11 mouse cellular contexts compared by ENCODE assay signal in the genomic region with DNA sequence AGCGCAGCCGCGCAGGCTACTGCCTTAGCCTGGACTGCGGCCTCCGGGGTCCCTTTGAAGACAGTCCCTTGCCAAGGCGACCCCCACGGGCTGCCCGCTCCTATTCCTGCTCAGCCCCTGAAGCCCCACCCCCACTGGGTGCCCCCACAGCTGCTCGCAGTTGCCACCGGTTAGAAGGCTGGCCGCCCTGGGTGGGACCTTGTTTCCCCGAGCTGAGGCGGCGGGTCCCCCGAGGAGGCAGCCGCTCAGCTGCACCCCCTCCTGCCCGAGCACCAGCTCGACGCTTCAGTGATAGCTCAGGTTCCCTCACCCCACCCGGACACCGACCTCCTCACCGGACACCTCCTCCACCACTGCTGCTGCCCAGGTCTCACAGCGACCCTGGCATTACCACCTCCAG. TPM values are rescaled to one million over a fixed set of nuclear protein-coding genes. Genes with fewer than 3 reads are reported as not detected.
DNase-seq lines count a peak whose midpoint lies in the region; ATAC-seq and TF ChIP-seq lines count a peak whose summit lies in the region.
"Had no signal": no experiment of that assay in that cellular context is flagged by ENCODE, and none has a peak within 500 bp of the region (broad histone marks: within the 10 kb centered on the region; RNA-seq: fewer than 3 reads in every experiment).

No protein-coding gene starts in this region.

- H3K4me1 ChIP-seq in forebrain, embryonic 11.5 days (replicated peaks; ENCODE audit: control insufficient read depth, insufficient read depth, low read length): peaks cover 23% of the 10 kb centered on the region
- H3K4me1 ChIP-seq in forebrain, embryonic 15.5 days: peaks cover 21% of the 10 kb centered on the region
- H3K4me1 ChIP-seq in liver, adult 2 months (ENCODE audit: control insufficient read depth, insufficient read depth, low read length): no peaks in the 10 kb centered on the region
- H3K4me1 ChIP-seq in liver, postnatal 0 days (ENCODE audit: insufficient read depth): peaks cover 16% of the 10 kb centered on the region

- H3K27me3 ChIP-seq in forebrain, embryonic 11.5 days (ENCODE audit: control insufficient read depth, insufficient read depth, low read length): no peaks in the 10 kb centered on the region
- H3K27me3 ChIP-seq in forebrain, embryonic 15.5 days: no peaks in the 10 kb centered on the region; the same call in 1 of the 2 replicates
- H3K27me3 ChIP-seq in liver, adult 2 months (ENCODE audit: control insufficient read depth, insufficient read depth, low read length): no peaks in the 10 kb centered on the region
- no peaks in the 10 kb centered on the region for H3K27me3 ChIP-seq in liver, postnatal 0 days (ENCODE audit: insufficient read depth, low read length)

- H3K4me2 ChIP-seq in forebrain, embryonic 11.5 days (ENCODE audit: low read depth, low read length, severe bottlenecking): 0 out of 2 replicates have a peak overlapping the region, but pooled peaks have one; percentile 16
- no peak overlapping the region for H3K4me2 ChIP-seq in forebrain, embryonic 15.5 days (replicated peaks)
- peak overlapping the region; percentile 29; the same call in 1 of the 2 replicates for H3K4me2 ChIP-seq in liver, postnatal 0 days (ENCODE audit: low read depth, low read length)

- no peaks in the 10 kb centered on the region for H3K36me3 ChIP-seq in forebrain, embryonic 11.5 days (ENCODE audit: control insufficient read depth, insufficient read depth, low read length)
- peaks cover 4% of the 10 kb centered on the region; the same call in 1 of the 2 replicates for H3K36me3 ChIP-seq in forebrain, embryonic 15.5 days
- no peaks in the 10 kb centered on the region for H3K36me3 ChIP-seq in liver, adult 2 months (ENCODE audit: control insufficient read depth, insufficient read depth, low read length)
- H3K36me3 ChIP-seq in liver, postnatal 0 days (replicated peaks; ENCODE audit: insufficient read depth, low read length): peaks cover 4% of the 10 kb centered on the region

- no peak for DNase-seq in forebrain, embryonic 11.5 days (ENCODE audit: low spot score)
- DNase-seq in liver, adult 2 months (ENCODE audit: extremely low read depth, low read depth, low spot score): no peak
- DNase-seq in liver: no peak
- peak; percentile 33 for DNase-seq in CD4-positive helper T cell, adult 2 months (ENCODE audit: low read depth, low spot score)
- no peak for DNase-seq in liver, postnatal 0 days
- DNase-seq in lung, postnatal 14 days: no peak
- DNase-seq: left cerebral cortex, postnatal 4 days; lung, postnatal 10 days had no signal

- H3K9me3 ChIP-seq in forebrain, embryonic 11.5 days (ENCODE audit: control insufficient read depth, low read length): no peaks in the 10 kb centered on the region
- H3K9me3 ChIP-seq in forebrain, embryonic 15.5 days: no peaks in the 10 kb centered on the region
- H3K9me3 ChIP-seq in liver, postnatal 0 days (ENCODE audit: low read length): no peaks in the 10 kb centered on the region

- 31% methylated on average over 23 of the region's 23 CpGs for WGBS in forebrain, embryonic 11.5 days
- 31% methylated on average over 23 of the region's 23 CpGs for WGBS in forebrain, embryonic 15.5 days
- WGBS in liver, adult 2 months: 82% methylated on average over 23 of the region's 23 CpGs
- 53% methylated on average over 23 of the region's 23 CpGs for WGBS in liver, postnatal 0 days (ENCODE audit: insufficient replicate concordance)

- no peak for TF ChIP-seq CTCF in liver, adult 2 months (IDR thresholded peaks at IDR 0.05; ENCODE audit: low read depth, low read length)
- TF ChIP-seq CTCF in liver, postnatal 0 days (IDR thresholded peaks at IDR 0.05; ENCODE audit: low read depth): no peak

- no peak overlapping the region for H3K9ac ChIP-seq in forebrain, embryonic 11.5 days (ENCODE audit: low read length)
- H3K9ac ChIP-seq in forebrain, embryonic 15.5 days (replicated peaks): no peak overlapping the region
- H3K9ac ChIP-seq in liver, adult 2 months (ENCODE audit: low read depth, low read length): no peak overlapping the region
- no peak overlapping the region for H3K9ac ChIP-seq in liver, postnatal 0 days (replicated peaks)

- H3K4me3 ChIP-seq in forebrain, embryonic 11.5 days (ENCODE audit: low read depth, low read length): no peak overlapping the region
- no peak overlapping the region for H3K4me3 ChIP-seq in forebrain, embryonic 15.5 days
- peak overlapping the region; percentile 32; the same call in 1 of the 2 replicates for H3K4me3 ChIP-seq in liver, adult 2 months (ENCODE audit: insufficient read depth, low read depth, low read length)
- H3K4me3 ChIP-seq in liver, postnatal 0 days (ENCODE audit: low read depth, low read length): no peak overlapping the region

- H3K79me2 ChIP-seq in liver, adult 2 months (ENCODE audit: control insufficient read depth, insufficient read depth, low read length): no peaks in the 10 kb centered on the region

- ATAC-seq in forebrain, embryonic 11.5 days (replicated peaks; ENCODE audit: low FRiP score): no peak
- ATAC-seq in forebrain, embryonic 15.5 days (replicated peaks): no peak
- ATAC-seq in liver, postnatal 0 days: no peak
- no peak for ATAC-seq in erythroblast, adult 5-6 weeks (replicated peaks; ENCODE audit: low FRiP score, poor library complexity, severe bottlenecking)
- ATAC-seq: hindbrain, embryonic 16.5 days had no signal

- no peak for TF ChIP-seq POLR2A in liver, adult 2 months (IDR thresholded peaks at IDR 0.05; ENCODE audit: extremely low read depth, insufficient read depth, low read length)

- no peak for TF ChIP-seq EP300 in liver, postnatal 0 days (IDR thresholded peaks at IDR 0.05; ENCODE audit: low read depth)

- H3K27ac ChIP-seq in forebrain, embryonic 11.5 days (ENCODE audit: low read depth, low read length): no peak overlapping the region
- H3K27ac ChIP-seq in forebrain, embryonic 15.5 days (replicated peaks): no peak overlapping the region
- no peak overlapping the region for H3K27ac ChIP-seq in liver, adult 2 months (replicated peaks; ENCODE audit: insufficient read depth, low read depth, low read length)
- H3K27ac ChIP-seq in liver, postnatal 0 days (ENCODE audit: low read depth): 0 out of 2 replicates have a peak overlapping the region, but pooled peaks have one; percentile 16

RNA-seq across cellular contexts. Expression of a gene that starts 4.3 kb away (rescaled TPM):
- 26.3 and 27.8 TPM in 2 replicates for polyA plus RNA-seq in forebrain, embryonic 11.5 days (2014; fragmentation: Nextera tagmentation; extraction: Ambion mirVana)
- 22.3 and 24.6 TPM in 2 replicates for polyA plus RNA-seq in forebrain, embryonic 15.5 days (2015; fragmentation: Nextera tagmentation; extraction: Ambion mirVana)
- total RNA-seq in liver, adult 2 months (2014; rRNA removed): 0.09 and 0.54 TPM in 2 replicates
- polyA plus RNA-seq in liver, adult 2 months (2012; rRNA removed): 1.8 and 4.1 TPM in 2 replicates
- polyA plus RNA-seq in liver, postnatal 0 days (2015; fragmentation: Nextera tagmentation; extraction: Ambion mirVana): 1.4 and 2.1 TPM in 2 replicates
- 3.3 and 18.6 TPM in 2 replicates for total RNA-seq in erythroblast, adult 5-6 weeks (2015; ENCODE audit: low replicate concordance)
- total RNA-seq in erythroblast, adult 5-6 weeks (2017; ENCODE audit: low replicate concordance): 1.8 TPM in 1 of 2 replicates, not detected in the other

RNA-seq across cellular contexts. Expression of a gene that starts 9.9 kb away (rescaled TPM):
- polyA plus RNA-seq in forebrain, embryonic 11.5 days (2014; fragmentation: Nextera tagmentation; extraction: Ambion mirVana): 92.5 and 107 TPM in 2 replicates
- 116 and 120 TPM in 2 replicates for polyA plus RNA-seq in forebrain, embryonic 15.5 days (2015; fragmentation: Nextera tagmentation; extraction: Ambion mirVana)
- total RNA-seq in liver, adult 2 months (2014; rRNA removed): 9.1 and 15.6 TPM in 2 replicates
- polyA plus RNA-seq in liver, adult 2 months (2012; rRNA removed): 105 and 120 TPM in 2 replicates
- 50.1 and 52.2 TPM in 2 replicates for polyA plus RNA-seq in liver, postnatal 0 days (2015; fragmentation: Nextera tagmentation; extraction: Ambion mirVana)
- total RNA-seq in erythroblast, adult 5-6 weeks (2015; ENCODE audit: low replicate concordance): 20.3 and 24.0 TPM in 2 replicates
- total RNA-seq in erythroblast, adult 5-6 weeks (2017; ENCODE audit: low replicate concordance): 3.5 and 5.8 TPM in 2 replicates

RNA-seq across cellular contexts. Expression of a gene that starts 15.5 kb away (rescaled TPM):
- polyA plus RNA-seq in forebrain, embryonic 11.5 days (2014; fragmentation: Nextera tagmentation; extraction: Ambion mirVana): 32.4 and 37.7 TPM in 2 replicates
- polyA plus RNA-seq in forebrain, embryonic 15.5 days (2015; fragmentation: Nextera tagmentation; extraction: Ambion mirVana): 39.2 and 42.7 TPM in 2 replicates
- 24.1 and 32.7 TPM in 2 replicates for total RNA-seq in liver, adult 2 months (2014; rRNA removed)
- 33.2 and 36.6 TPM in 2 replicates for polyA plus RNA-seq in liver, adult 2 months (2012; rRNA removed)
- 25.8 and 26.3 TPM in 2 replicates for polyA plus RNA-seq in liver, postnatal 0 days (2015; fragmentation: Nextera tagmentation; extraction: Ambion mirVana)
- 11.1 and 18.8 TPM in 2 replicates for total RNA-seq in erythroblast, adult 5-6 weeks (2015; ENCODE audit: low replicate concordance)
- 12.9 and 13.2 TPM in 2 replicates for total RNA-seq in erythroblast, adult 5-6 weeks (2017; ENCODE audit: low replicate concordance)

RNA-seq across cellular contexts. Expression of a gene that starts 22.6 kb away (rescaled TPM):
- polyA plus RNA-seq in forebrain, embryonic 11.5 days (2014; fragmentation: Nextera tagmentation; extraction: Ambion mirVana): 34.7 and 40.8 TPM in 2 replicates
- 26.5 and 26.9 TPM in 2 replicates for polyA plus RNA-seq in forebrain, embryonic 15.5 days (2015; fragmentation: Nextera tagmentation; extraction: Ambion mirVana)
- 7.4 and 9.3 TPM in 2 replicates for total RNA-seq in liver, adult 2 months (2014; rRNA removed)
- polyA plus RNA-seq in liver, adult 2 months (2012; rRNA removed): 14.6 and 23.9 TPM in 2 replicates
- polyA plus RNA-seq in liver, postnatal 0 days (2015; fragmentation: Nextera tagmentation; extraction: Ambion mirVana): 5.0 and 5.7 TPM in 2 replicates
- 16.3 and 37.9 TPM in 2 replicates for total RNA-seq in erythroblast, adult 5-6 weeks (2015; ENCODE audit: low replicate concordance)
- 24.4 and 47.4 TPM in 2 replicates for total RNA-seq in erythroblast, adult 5-6 weeks (2017; ENCODE audit: low replicate concordance)

RNA-seq across cellular contexts. Expression of a gene that starts 27.2 kb away (rescaled TPM):
- polyA plus RNA-seq in forebrain, embryonic 11.5 days (2014; fragmentation: Nextera tagmentation; extraction: Ambion mirVana): 6.3 and 6.7 TPM in 2 replicates
- polyA plus RNA-seq in forebrain, embryonic 15.5 days (2015; fragmentation: Nextera tagmentation; extraction: Ambion mirVana): 30.1 and 34.3 TPM in 2 replicates
- total RNA-seq in liver, adult 2 months (2014; rRNA removed): 0.09 and 0.20 TPM in 2 replicates
- polyA plus RNA-seq in liver, adult 2 months (2012; rRNA removed): 0.19 and 0.44 TPM in 2 replicates
- polyA plus RNA-seq in liver, postnatal 0 days (2015; fragmentation: Nextera tagmentation; extraction: Ambion mirVana): 0.19 and 0.49 TPM in 2 replicates
- total RNA-seq in erythroblast, adult 5-6 weeks (2015; ENCODE audit: low replicate concordance): not detected in 2 replicates
- 1.3 TPM in 1 of 2 replicates, not detected in the other for total RNA-seq in erythroblast, adult 5-6 weeks (2017; ENCODE audit: low replicate concordance)
